Mouse (Mus musculus): ENCODE measurements around the gene Gm20431.
A peak's percentile ranks its signal among the peaks of the same experiment; 100 is the strongest.
"Not testable (repeated sequence)": the region's sequence is repeated elsewhere in the genome, so short reads cannot be mapped to it uniquely, and the experiment has no call there.

Gm20431 gene

DNA sequence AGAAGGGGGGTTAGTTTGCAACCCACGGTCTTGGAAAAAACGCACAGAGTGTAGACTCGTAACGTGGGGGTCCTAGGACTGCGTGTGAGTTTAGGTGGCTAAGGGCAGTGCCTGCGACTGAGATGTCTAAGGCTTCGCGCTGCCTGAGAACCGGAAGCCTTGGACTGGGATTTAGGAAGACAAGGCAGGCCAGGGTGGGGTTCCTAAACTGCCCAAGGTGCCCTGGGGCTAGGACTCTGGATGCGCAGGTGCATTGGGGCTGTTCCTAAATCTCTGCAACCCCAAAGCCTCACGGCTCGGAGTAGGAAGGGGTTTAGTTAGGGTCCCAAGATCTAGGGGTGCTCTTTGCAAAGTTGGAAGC, 705 bp downstream of the Gm20431 start:
- DNase-seq (ENCODE audit: extremely low spot score, low read depth, low spot score) = no peak

DNA sequence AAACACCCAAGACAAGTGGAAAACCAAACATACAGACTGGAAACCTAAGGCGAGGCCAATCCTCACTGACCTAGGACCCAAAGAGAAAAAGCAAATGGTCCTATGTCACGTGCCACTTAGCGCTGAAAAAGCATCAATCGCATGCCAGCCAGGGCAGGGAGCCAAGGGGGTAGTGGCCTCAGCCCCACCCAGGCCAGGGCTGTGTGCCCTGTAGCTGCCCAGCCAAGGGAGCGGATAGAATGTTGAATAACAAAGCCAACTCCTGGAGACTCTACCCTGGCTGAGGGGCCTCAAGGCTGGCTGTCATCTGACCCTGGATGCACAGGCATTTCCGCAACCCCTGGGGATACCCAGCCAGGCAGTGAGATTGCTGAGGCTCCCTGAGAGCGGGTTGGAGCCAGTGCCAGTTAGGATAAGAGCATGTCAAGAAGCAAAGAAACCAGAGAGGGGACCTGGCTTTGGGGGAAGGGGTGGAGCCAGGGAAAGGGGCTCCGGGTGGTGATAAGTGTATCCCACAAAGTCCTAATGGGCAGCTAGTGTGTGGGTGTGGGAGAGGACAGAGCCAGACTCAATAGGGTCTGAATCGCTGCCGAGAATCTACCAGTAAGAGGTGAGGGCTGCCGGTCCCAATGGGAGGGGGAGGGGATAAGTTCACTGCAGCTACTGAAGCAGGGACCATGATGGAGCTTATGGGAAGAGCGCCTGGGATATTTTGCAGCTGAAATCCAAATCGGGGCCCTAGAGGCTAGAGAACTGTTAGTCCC, 1.3 kb downstream of the Gm20431 start:
- no peak for DNase-seq (ENCODE audit: extremely low spot score, low read depth, low spot score)

DNA sequence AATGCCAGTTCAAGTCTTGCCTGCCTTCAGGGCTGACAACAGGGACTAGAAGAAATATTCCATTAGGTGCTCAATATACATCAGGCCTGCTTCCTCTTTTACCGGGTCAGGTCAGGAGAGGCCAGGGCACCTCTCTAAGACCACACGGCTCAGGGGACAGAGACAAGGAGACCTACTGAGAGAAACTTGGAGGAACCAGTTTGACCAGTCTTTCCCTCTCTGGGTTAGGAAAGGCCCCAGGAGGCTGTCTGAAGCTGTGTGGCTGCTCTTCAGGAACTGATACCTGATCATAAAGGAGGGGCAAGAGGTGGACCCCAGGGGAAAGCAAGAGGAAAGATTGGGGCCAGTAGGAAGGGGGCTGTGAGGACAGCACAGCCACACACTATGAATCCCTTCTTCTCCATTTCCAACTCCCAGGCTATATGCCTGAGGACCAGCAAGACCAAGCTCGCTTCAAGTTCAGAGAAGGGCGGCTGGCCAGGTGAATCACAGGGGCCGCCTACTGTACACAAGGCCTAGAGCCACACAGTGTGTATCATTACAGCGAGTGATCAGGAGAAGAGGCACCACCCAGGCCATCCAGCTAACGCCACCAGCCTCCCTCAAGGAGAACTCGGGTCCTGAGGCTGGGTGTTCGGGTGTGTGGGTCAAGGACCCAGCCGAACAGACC, 2.0 kb downstream of the Gm20431 start:
- no peak for DNase-seq (ENCODE audit: extremely low spot score, low read depth, low spot score)

DNA sequence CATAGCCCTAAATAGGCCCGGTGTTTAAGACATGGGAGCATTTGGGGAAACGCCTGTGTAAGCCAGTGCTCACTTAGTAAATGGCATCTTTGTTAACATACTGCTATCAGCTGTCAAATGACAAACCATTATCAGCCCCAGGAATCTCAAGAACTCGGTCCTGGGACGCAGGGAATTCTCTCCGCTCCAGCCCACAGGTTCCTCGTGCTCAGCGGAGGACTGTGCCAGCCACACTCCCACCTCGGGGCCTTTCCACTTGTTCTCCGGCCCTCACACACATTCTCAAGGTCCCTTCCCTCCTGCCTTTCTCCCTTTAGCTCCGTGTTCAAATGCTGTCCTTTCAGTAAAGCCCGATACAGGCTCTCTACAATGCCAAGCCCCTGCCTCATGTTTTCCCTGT, 2.6 kb downstream of the Gm20431 start:
- no peak for DNase-seq (ENCODE audit: extremely low spot score, low read depth, low spot score)

GRCm38 (mm10) chr2:167657973-167658372, 3.3 kb downstream of the Gm20431 start:
- DNase-seq (ENCODE audit: extremely low spot score, low read depth, low spot score) = no peak

DNA sequence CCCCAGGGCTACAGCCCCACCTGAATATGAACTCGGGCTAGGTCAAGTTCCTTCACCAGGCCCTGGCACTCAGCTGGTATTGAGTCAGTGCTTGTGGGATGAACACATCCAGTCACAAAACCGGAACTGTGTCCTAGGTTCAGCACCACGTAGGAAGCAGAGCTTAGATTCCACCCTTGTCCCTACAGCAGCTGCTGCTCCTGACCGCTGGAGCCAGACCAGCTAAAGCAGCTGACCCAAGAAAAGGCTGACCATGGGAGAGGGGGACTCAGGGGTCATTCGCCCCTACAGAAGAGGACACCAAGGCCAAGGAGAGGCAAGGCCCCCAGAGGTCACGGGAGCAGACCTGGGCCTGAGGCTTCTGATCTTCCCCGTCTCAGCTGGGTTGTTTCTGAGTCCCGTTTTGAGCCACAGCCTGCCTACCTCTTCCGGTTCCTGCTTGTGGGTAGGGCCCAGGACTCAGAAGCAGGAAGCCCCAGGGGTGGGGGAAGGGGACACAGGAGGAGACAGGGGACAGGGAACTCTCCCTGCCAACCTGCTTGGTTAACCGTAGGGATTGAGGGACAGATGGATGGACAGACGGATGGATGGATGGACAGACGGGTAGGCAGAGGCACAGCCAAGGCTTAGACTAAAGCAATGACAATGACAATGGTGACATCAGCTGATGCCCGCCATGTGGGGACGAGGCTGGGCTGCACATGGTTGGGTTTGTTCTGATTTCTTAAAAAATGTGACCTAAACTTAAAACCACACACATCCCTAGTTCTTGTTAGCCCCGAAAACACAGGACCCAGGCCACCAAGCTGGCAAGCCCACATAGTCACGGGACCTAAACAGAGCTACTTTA, 4.4 kb downstream of the Gm20431 start:
- no peak for DNase-seq (ENCODE audit: extremely low spot score, low read depth, low spot score)

DNA sequence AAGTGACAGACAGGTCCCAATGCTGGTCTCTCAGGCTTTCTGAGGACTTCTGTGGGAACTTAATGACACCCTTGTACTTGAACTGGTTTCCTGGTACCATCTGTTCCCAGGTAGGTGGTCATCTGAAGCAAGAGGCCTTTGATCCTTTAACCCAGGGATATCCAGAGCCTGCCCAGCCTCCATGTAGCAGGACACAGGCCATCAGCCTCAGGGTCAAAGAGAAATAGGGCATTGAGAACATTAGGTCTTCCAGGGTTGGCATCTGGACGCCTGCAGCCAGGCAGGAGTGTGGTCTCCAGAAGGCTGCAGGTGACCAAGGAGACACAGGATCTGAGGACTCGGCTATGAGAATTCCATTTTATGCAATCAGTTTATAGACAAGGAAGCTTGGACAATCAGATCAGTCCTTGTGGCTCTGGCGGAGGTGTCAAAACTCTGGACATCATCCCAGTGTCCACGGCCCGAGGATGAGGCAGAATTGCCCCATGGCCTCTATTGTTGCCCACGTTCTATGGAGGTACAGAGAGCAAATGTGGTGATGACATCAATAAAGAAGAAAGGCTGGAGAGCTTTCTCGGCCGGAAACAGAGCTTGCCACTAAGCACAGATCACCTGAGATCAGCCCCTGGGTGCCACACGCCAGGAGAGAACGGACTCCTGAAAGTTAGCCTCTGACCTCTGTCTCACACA, 6.2 kb downstream of the Gm20431 start:
- DNase-seq (ENCODE audit: extremely low spot score, low read depth, low spot score) = no peak

GRCm38 (mm10) chr2:167652694-167653093, 8.6 kb downstream of the Gm20431 start:
- no peak for DNase-seq (ENCODE audit: extremely low spot score, low read depth, low spot score)

GRCm38 (mm10) chr2:167651622-167652021, 9.7 kb downstream of the Gm20431 start:
- DNase-seq (ENCODE audit: extremely low spot score, low read depth, low spot score) = no peak

DNA sequence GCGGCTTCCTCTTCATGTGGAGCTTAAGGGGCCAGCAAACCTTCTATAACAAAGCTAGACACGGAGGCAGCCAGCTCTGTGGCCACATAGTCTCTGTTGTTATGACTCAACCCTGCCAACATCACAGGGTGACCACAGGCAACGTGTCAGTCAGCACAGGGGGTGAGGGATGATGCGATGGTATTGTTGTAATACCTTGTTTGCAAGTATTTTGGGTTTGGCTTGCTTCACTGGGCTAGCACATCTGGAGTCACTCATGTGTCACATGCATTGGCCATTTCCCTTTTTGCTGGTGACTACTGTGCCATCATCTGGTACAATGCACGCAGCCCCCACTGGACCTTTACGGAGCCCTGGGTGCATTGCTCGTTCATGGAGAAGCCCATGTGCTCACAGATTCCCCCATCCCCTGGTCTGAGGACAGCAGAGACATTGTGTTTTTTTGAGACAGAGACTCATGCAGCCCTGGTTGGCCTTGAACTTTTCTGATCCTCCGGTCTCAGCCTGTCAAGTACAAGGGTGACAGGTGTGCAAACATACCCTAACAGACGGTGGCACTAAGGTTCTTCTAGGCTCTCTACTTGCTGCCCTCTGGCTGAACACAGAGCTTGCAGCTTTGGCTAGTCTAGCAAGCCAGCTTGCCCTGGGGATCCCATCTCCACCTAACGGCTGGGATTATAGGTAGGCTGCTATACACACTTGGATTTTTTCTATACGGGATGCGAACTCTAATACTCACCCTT, 11.8 kb downstream of the Gm20431 start:
- DNase-seq (ENCODE audit: extremely low spot score, low read depth, low spot score) = no peak

- DNase-seq (ENCODE audit: extremely low spot score, low read depth, low spot score) = no peak
Measured at GRCm38 (mm10) chr2:167646411-167646810, 14.9 kb downstream of the Gm20431 start.

GRCm38 (mm10) chr2:167643356-167644052, 17.8 kb downstream of the Gm20431 start:
- DNase-seq (ENCODE audit: extremely low spot score, low read depth, low spot score) = not testable (repeated sequence)

- no peak for DNase-seq (ENCODE audit: extremely low spot score, low read depth, low spot score)
Measured at GRCm38 (mm10) chr2:167642164-167642563, 19.1 kb downstream of the Gm20431 start.

DNA sequence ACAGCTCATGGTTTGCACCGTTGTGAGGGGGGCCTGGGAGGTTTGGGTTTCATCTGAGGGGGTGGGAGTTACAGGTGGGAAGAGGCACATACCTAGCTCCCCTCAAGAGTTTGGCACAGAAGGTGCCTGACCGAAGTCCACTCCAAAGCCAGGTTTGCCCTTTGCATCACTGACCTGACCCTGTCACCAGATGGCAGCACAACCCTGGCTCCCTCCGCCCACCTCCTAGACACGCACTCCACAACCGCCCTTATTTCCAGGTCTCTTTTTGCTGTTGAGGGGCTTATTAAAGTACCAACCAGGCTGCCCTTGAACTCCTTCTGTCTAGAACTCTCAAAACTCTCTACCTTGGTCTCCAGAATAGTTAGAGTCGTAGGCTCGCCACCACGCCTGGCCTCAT, 20.0 kb downstream of the Gm20431 start:
- no peak for DNase-seq (ENCODE audit: extremely low spot score, low read depth, low spot score)

DNA sequence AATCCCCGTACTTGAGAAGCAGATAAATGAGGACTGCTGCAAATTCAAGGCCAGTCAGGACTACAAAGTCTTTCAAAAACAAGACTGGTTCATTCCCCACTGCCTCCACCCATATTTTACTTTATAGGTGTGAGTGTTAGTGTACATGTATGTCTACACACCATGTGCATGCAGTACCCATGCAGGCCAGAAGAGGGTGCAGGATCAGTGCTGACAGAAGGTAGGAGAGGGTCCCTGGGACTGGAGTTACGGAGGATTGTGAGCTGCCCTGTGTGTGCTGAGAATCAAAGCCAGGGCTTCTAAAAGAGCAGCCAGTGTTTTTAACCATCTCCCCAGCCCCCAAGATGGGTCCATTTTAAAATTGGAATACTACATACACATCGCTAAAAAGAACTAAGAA, 21.0 kb downstream of the Gm20431 start:
- DNase-seq (ENCODE audit: extremely low spot score, low read depth, low spot score) = no peak

DNA sequence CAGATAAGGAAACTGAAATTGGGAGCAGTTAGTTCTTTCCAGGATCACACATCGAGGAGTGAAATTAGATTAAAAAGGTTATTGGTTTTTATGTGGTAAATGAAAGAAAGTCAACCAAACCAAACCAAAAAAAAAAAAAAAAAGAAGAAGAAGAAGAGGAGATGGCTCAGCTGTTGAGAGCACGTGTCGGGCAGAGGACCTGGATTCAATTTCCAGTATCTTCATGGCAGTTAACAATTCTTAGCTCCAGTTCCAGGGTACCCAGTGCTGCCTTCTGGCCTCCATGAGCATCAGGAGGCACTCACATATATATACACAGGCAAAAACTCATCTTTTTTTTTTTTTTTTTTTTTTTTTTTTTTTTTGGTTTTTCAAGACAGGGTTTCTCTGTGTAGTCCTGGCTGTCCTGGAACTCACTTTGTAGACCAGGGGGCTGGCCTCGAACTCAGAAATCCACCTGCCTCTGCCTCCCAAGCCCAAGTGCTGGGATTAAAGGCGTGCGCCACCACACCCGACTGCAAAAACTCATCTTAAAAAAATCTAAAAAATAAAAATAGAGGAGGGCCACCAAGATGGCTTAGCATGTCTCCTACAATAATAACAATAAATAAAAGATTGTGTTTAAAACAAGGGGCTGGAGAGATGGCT, 26.3 kb downstream of the Gm20431 start:
- DNase-seq (ENCODE audit: extremely low spot score, low read depth, low spot score) = no peak

DNA sequence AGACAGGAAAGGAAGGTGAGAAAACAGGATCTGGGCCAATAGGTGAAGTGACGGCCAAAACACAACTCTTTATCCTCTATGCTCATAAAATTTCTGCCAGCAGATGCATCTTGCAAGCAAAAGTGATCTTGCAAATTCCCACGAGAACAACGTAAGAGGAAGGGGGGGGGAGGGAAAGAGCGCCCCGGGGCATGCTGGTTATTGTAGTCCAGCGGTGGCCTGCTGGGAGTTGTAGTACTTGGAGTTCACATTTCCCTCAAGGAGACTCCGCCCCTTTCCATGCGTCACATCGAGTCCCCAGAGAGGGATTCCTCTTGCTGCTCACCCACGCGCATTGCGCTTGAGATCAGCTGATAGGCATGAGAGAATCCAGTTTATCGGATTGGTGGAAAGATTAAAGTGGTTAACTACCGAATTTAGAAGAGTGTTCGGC, 26.9 kb downstream of the Gm20431 start:
- DNase-seq (ENCODE audit: extremely low spot score, low read depth, low spot score) = peak; percentile 97

DNA sequence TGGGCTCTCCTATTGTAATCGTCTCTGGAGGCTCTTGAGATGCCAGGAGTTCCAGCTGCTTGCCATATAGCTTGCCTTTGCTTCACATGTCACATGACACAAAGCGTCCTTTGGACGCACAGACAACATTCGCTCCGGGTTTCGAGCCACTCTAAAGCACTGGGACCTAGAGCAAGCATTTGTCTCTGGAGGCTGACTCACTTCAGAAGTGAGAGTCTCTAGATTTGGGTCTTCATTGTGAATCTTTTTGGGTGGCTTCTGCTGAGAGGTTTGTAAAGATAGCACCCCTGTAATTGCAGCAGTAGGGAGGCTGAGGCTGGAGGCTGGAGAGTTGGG, 27.8 kb downstream of the Gm20431 start:
- DNase-seq (ENCODE audit: extremely low spot score, low read depth, low spot score) = no peak

- DNase-seq (ENCODE audit: extremely low spot score, low read depth, low spot score) = no peak
Measured at GRCm38 (mm10) chr2:167632731-167633536, 28.4 kb downstream of the Gm20431 start.
